Mouse (Mus musculus): ENCODE results near the gene Il11ra1. TPM values are rescaled to one million over a fixed set of nuclear protein-coding genes. Genes with fewer than 3 reads are reported as not detected.
A peak's percentile ranks its signal among the peaks of the same experiment; 100 is the strongest.

Il11ra1 gene
- polyA plus RNA-seq, 1 experiment, result 36.8 TPM

- peaks cover 5% of the 10 kb centered on the region for H3K4me1 ChIP-seq (ENCODE audit: control insufficient read depth, insufficient read depth, low read length)
- TF ChIP-seq POLR2A (IDR thresholded peaks at IDR 0.05; ENCODE audit: borderline replicate concordance, low read depth, low read length) (no peak), CTCF (IDR thresholded peaks at IDR 0.05; ENCODE audit: low read depth, low read length) (no peak)
- H3K27ac ChIP-seq (ENCODE audit: insufficient read depth, low read depth, low read length), result no peak overlapping the region
- H3K4me3 ChIP-seq (ENCODE audit: insufficient read depth, low read length), result peak overlapping the region; percentile 82
These were observed 12.1 kb downstream of the Il11ra1 start for GRCm38 (mm10) chr4:41711705-41712375.

- TF ChIP-seq CTCF (IDR thresholded peaks at IDR 0.05; ENCODE audit: low read depth, low read length), result no peak
- no peak for TF ChIP-seq POLR2A (IDR thresholded peaks at IDR 0.05; ENCODE audit: borderline replicate concordance, low read depth, low read length)
These were observed 12.8 kb downstream of the Il11ra1 start for GRCm38 (mm10) chr4:41712421-41713196.

GRCm38 (mm10) chr4:41713197-41714067, 13.6 kb downstream of the Il11ra1 start, which contains the start of gene Rpp25l:
TSS of gene Rpp25l (minus strand) at chr4:41713534.
- peak within 1 kb of the TSS; percentile 82 for H3K4me3 ChIP-seq (ENCODE audit: insufficient read depth, low read length)
- TF ChIP-seq POLR2A (IDR thresholded peaks at IDR 0.05; ENCODE audit: borderline replicate concordance, low read depth, low read length), result no peak
- TF ChIP-seq CTCF (IDR thresholded peaks at IDR 0.05; ENCODE audit: low read depth, low read length), result no peak; the same call in 1 of the 2 replicates
- H3K4me1 ChIP-seq (ENCODE audit: control insufficient read depth, insufficient read depth, low read length), result peaks cover 5% of the 10 kb centered on the region
- peak within 1 kb of the TSS; percentile 35 for H3K27ac ChIP-seq (ENCODE audit: insufficient read depth, low read depth, low read length)

More at GRCm38 (mm10) chr4:41712421-41713196, 12.8 kb downstream of the Il11ra1 start:
- Histone ChIP-seq H3K4me1 (ENCODE audit: control insufficient read depth, insufficient read depth, low read length) (peaks cover 5% of the 10 kb centered on the region), H3K4me3 (ENCODE audit: insufficient read depth, low read length) (peak overlapping the region; percentile 82), H3K27ac (ENCODE audit: insufficient read depth, low read depth, low read length) (peak overlapping the region; percentile 35)

- H3K27ac ChIP-seq (ENCODE audit: insufficient read depth, low read depth, low read length), result no peak overlapping the region
- TF ChIP-seq CTCF (IDR thresholded peaks at IDR 0.05; ENCODE audit: low read depth, low read length) (peak; percentile 77), POLR2A (IDR thresholded peaks at IDR 0.05; ENCODE audit: borderline replicate concordance, low read depth, low read length) (0 out of 2 replicates have a peak, but pooled peaks have one; percentile 13)
- no peak overlapping the region for H3K4me3 ChIP-seq (ENCODE audit: insufficient read depth, low read length)
These were observed 14.5 kb downstream of the Il11ra1 start for GRCm38 (mm10) chr4:41714276-41714675.

GRCm38 (mm10) chr4:41715082-41715481, 15.3 kb downstream of the Il11ra1 start:
- TF ChIP-seq POLR2A (IDR thresholded peaks at IDR 0.05; ENCODE audit: borderline replicate concordance, low read depth, low read length) (no peak), CTCF (IDR thresholded peaks at IDR 0.05; ENCODE audit: low read depth, low read length) (no peak)
- H3K4me3 ChIP-seq (ENCODE audit: insufficient read depth, low read length), result no peak overlapping the region
- H3K4me1 ChIP-seq (ENCODE audit: control insufficient read depth, insufficient read depth, low read length), result peaks cover 5% of the 10 kb centered on the region
- H3K27ac ChIP-seq (ENCODE audit: insufficient read depth, low read depth, low read length), result no peak overlapping the region

More at GRCm38 (mm10) chr4:41714276-41714675, 14.5 kb downstream of the Il11ra1 start:
- H3K4me1 ChIP-seq (ENCODE audit: control insufficient read depth, insufficient read depth, low read length), result peaks cover 5% of the 10 kb centered on the region

- no peak overlapping the region for H3K4me3 ChIP-seq (ENCODE audit: insufficient read depth, low read length)
- TF ChIP-seq CTCF (IDR thresholded peaks at IDR 0.05; ENCODE audit: low read depth, low read length) (no peak), POLR2A (IDR thresholded peaks at IDR 0.05; ENCODE audit: borderline replicate concordance, low read depth, low read length) (no peak)
These were observed 15.8 kb downstream of the Il11ra1 start for GRCm38 (mm10) chr4:41715596-41715995.

GRCm38 (mm10) chr4:41716834-41717233, 17.0 kb downstream of the Il11ra1 start:
- Histone ChIP-seq H3K27ac (ENCODE audit: insufficient read depth, low read depth, low read length) (no peak overlapping the region), H3K4me3 (ENCODE audit: insufficient read depth, low read length) (no peak overlapping the region), H3K4me1 (ENCODE audit: control insufficient read depth, insufficient read depth, low read length) (peaks cover 10% of the 10 kb centered on the region)
- TF ChIP-seq POLR2A (IDR thresholded peaks at IDR 0.05; ENCODE audit: borderline replicate concordance, low read depth, low read length), result no peak
- TF ChIP-seq CTCF (IDR thresholded peaks at IDR 0.05; ENCODE audit: low read depth, low read length), result no peak

More at GRCm38 (mm10) chr4:41715596-41715995, 15.8 kb downstream of the Il11ra1 start:
- Histone ChIP-seq H3K27ac (ENCODE audit: insufficient read depth, low read depth, low read length) (no peak overlapping the region), H3K4me1 (ENCODE audit: control insufficient read depth, insufficient read depth, low read length) (peaks cover 5% of the 10 kb centered on the region)

- Histone ChIP-seq H3K4me1 (ENCODE audit: control insufficient read depth, insufficient read depth, low read length) (peaks cover 11% of the 10 kb centered on the region), H3K27ac (ENCODE audit: insufficient read depth, low read depth, low read length) (no peak within 1 kb of the TSS), H3K4me3 (ENCODE audit: insufficient read depth, low read length) (peak within 1 kb of the TSS; percentile 91)
- TF ChIP-seq POLR2A (IDR thresholded peaks at IDR 0.05; ENCODE audit: borderline replicate concordance, low read depth, low read length) (0 out of 2 replicates have a peak, but pooled peaks have one; percentile 67), CTCF (IDR thresholded peaks at IDR 0.05; ENCODE audit: low read depth, low read length) (no peak)
These were observed 23.1 kb downstream of the Il11ra1 start, which contains the start of gene Dctn3 for GRCm38 (mm10) chr4:41722918-41723351. TSS of gene Dctn3 (minus strand) at chr4:41723170.
